Mouse (Mus musculus) thymus, postnatal 10 days (tissue): ENCODE data around the gene Trappc4.
A peak's percentile ranks its signal among the peaks of the same experiment; 100 is the strongest.
"Not testable (repeated sequence)": the region's sequence is repeated elsewhere in the genome, so short reads cannot be mapped to it uniquely, and the experiment has no call there.

Experiments used
- DNase-seq, 2 experiments: peaks; one replicate each; pipeline ENCODE4 v3.0.0; 2021; ENCODE audit warnings: low spot score in 2 of 2

Trappc4 gene

GRCm38 (mm10) chr9:44406906-44407751, at the start of gene Trappc4, which contains the start of gene Rps25:
Trappc4 (minus strand) TSS chr9:44407600.
Rps25 (plus strand) TSS chr9:44407139.
- peak; percentile 85 to 92 for DNase-seq

GRCm38 (mm10) chr9:44454891-44455220, 47.5 kb upstream of the Trappc4 start, which contains the start of gene Upk2:
Upk2 (minus strand) TSS chr9:44454976.
- DNase-seq: no peak

GRCm38 (mm10) chr9:44454132-44454890, 46.9 kb upstream of the Trappc4 start:
- peak; percentile 61 to 91 for DNase-seq

GRCm38 (mm10) chr9:44450387-44450786, 43.0 kb upstream of the Trappc4 start:
- DNase-seq: peak in 1 of 2 experiments; percentile 33

- DNase-seq: not testable (repeated sequence)
Observed at GRCm38 (mm10) chr9:44444402-44445025, 37.1 kb upstream of the Trappc4 start.

- no peak for DNase-seq
Observed at GRCm38 (mm10) chr9:44440961-44441360, 33.6 kb upstream of the Trappc4 start, which contains the start of gene Foxr1. Foxr1 (minus strand) TSS chr9:44441136.

- no peak for DNase-seq
Observed at GRCm38 (mm10) chr9:44435747-44436146, 28.3 kb upstream of the Trappc4 start.

GRCm38 (mm10) chr9:44432577-44433185, 25.3 kb upstream of the Trappc4 start:
- no peak for DNase-seq

DNA sequence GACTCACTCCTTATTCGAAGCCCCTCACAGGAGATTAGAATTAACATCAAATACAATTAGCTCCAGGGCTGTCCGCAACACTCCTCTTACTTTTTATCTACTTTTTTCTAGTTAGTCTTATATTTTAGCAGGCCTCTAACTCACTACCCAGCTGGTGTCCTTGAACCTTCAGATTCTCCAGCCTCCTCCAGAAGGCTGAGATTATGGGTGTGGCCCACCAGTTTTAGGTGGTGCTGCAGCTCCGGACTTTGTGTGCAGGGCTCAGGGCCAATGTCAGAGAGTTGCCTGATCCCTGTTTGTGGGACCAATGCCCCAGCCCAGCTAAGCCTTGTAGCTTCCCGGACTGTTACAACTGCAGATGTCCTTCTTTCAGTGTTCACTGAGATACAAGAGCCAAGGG, 16.2 kb upstream of the Trappc4 start:
- DNase-seq: no peak

- no peak for DNase-seq
Observed at GRCm38 (mm10) chr9:44420280-44420898, 13.0 kb upstream of the Trappc4 start.

- not testable (repeated sequence) for DNase-seq
Observed at GRCm38 (mm10) chr9:44419730-44420129, 12.3 kb upstream of the Trappc4 start.

- DNase-seq: no peak
Observed at GRCm38 (mm10) chr9:44418519-44419385, 11.4 kb upstream of the Trappc4 start, which contains the start of gene Ccdc84. Ccdc84 (minus strand) TSS chr9:44418569.

DNA sequence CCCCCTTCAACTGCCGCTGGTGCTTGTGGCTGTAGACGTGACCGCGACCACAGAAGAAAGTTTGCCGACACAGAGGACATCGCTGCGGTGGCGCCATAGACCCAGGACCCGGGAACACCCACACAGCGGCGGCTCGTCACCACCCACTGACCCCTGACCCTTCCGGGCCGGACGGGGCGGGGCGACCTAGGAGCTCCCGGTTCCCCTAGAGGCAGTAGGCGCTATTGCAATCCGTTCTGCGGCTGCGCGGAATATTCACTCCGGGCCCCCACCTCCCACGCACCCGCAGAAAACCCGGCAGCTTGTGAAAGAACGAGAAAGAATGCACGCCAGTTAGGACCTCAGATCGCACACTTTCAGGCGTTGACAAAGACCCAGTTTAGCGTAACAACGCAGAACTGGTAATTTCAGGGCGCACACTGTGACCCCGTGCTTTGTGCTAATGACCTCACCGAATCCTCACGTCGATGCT, 10.5 kb upstream of the Trappc4 start:
- DNase-seq: peak; percentile 82 to 91

- DNase-seq: no peak
Observed at GRCm38 (mm10) chr9:44417156-44417891, 9.9 kb upstream of the Trappc4 start.

- no peak for DNase-seq
Observed at GRCm38 (mm10) chr9:44412781-44413180, 5.4 kb upstream of the Trappc4 start.

GRCm38 (mm10) chr9:44412306-44412705, 4.9 kb upstream of the Trappc4 start:
- DNase-seq: no peak

DNA sequence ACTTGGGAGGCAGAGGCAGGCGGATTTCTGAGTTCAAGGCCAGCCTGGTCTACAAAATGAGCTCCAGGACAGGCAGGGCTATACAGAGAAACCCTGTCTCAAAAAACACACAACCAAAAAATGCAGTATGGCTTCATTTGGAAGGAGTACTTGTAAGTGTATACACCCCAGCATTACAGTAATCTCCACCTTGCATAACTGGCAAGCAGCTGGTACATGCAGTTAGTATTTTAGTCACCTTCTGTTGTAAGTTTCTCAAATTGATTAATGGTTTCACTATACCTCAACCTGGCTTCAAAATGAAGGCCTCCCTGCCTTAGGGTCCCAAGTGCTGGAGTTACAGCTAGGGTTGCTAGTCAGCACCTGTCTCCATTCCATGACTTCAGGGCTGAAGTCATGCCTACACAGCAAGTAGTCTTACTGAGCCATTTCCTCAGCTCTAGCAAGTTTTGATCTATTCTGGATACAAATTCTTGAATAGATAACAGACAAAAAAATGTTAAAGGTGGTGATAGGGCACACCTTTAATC, 4.3 kb upstream of the Trappc4 start:
- no peak for DNase-seq

DNA sequence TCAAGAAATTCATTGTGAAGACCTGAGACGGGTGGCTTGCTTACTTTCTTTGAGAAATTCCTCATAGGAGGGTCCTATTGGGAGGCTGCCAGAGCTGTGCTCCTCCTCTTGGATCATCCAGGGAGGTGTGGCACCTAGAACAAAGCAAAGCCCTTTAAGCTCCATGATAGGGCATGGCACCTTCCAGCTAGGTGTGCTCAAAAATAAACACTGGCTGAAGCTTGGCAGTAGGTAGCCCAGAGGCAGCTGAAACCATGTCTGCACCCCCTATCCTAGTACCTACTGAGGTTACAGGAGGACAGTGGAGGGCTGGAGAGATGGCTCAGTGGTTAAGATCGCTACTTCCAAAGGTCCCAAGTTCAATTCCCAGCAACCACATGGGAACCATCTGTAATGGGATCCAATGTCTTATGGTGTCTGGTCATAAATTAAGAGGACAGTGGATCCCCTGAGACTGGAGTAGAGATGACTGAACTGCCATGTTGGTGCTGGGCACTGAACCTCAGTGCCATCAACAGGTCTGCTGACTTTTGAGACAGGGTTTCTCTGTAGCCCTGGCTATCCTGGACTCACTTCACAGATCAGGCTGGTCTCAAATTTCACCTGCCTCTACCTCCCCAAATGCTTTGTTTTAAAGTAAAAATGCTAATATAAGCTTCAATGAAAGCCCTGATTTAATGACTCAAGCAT, 3.4 kb upstream of the Trappc4 start:
- DNase-seq: no peak

- not testable (repeated sequence) for DNase-seq
Observed at GRCm38 (mm10) chr9:44408693-44409092, 1.3 kb upstream of the Trappc4 start.
